Mouse (Mus musculus) adrenal gland, adult 10 weeks (tissue): ENCODE results near the gene Otop3. TPM values are rescaled to one million over a fixed set of nuclear protein-coding genes. Genes with fewer than 3 reads are reported as not detected.

ENCODE experiments used
- polyA plus RNA-seq: library from polyadenylated mRNA; stranded (reverse); fragments of 350-450 nt; fragmentation: Illumina TruSeq; extraction: RNeasy Lipid Tissue Mini Kit (QIAGEN cat#74804); gene quantifications from one replicate; pipeline ENCODE4 v1.2.3, GENCODE M21; 2014; ENCODE audit warnings: low read depth, low replicate concordance

Otop3 gene
- not detected for polyA plus RNA-seq

GRCm38 (mm10) chr11:115334531-115334930, at the start of gene Otop3:
TSS of gene Otop3 (plus strand) at chr11:115334731.

GRCm38 (mm10) chr11:115297214-115297826, 37.2 kb upstream of the Otop3 start, which contains the start of gene Fads6:
TSS of gene Fads6 (minus strand) at chr11:115297663.

GRCm38 (mm10) chr11:115306863-115307262, 27.7 kb upstream of the Otop3 start, which contains the start of gene Otop2:
TSS of gene Otop2 (plus strand) at chr11:115307163.

GRCm38 (mm10) chr11:115321906-115322693, 12.4 kb upstream of the Otop3 start, which contains the start of gene Ush1g:
TSS of gene Ush1g (minus strand) at chr11:115322041.

GRCm38 (mm10) chr11:115367395-115367944, 32.9 kb downstream of the Otop3 start, which contains the start of gene Hid1:
TSS of gene Hid1 (minus strand) at chr11:115367756.

GRCm38 (mm10) chr11:115381743-115382539, 47.4 kb downstream of the Otop3 start, which contains the start of gene Cdr2l:
TSS of gene Cdr2l (plus strand) at chr11:115381916.

Other genes starting within 250 kb of the Otop3 start
- 0.23 TPM for gene Rab37, start 243.3 kb upstream of the Otop3 start, polyA plus RNA-seq
- 0.93 TPM for gene Cd300lf, start 200.7 kb upstream of the Otop3 start, polyA plus RNA-seq
- gene Slc9a3r1, start 171.4 kb upstream of the Otop3 start, polyA plus RNA-seq: 3.4 TPM
- gene Tmem104, start 147.2 kb upstream of the Otop3 start, polyA plus RNA-seq: 1.3 TPM
- gene Nat9, start 146.9 kb upstream of the Otop3 start, polyA plus RNA-seq: 0.82 TPM
- gene Grin2c, start 67.5 kb upstream of the Otop3 start, polyA plus RNA-seq: not detected
- gene Fdxr, start 57.7 kb upstream of the Otop3 start, polyA plus RNA-seq: 73.6 TPM
- 35.8 TPM for gene Fads6, start 37.1 kb upstream of the Otop3 start, polyA plus RNA-seq
- gene Otop2, start 27.6 kb upstream of the Otop3 start, polyA plus RNA-seq: not detected
- gene Ush1g, start 12.7 kb upstream of the Otop3 start, polyA plus RNA-seq: not detected
- 6.2 TPM for gene Hid1, start 33.0 kb downstream of the Otop3 start, polyA plus RNA-seq
- 4.8 TPM for gene Cdr2l, start 47.2 kb downstream of the Otop3 start, polyA plus RNA-seq
- gene Mrpl58, start 69.0 kb downstream of the Otop3 start, polyA plus RNA-seq: 17.7 TPM
- gene Atp5h, start 85.2 kb downstream of the Otop3 start, polyA plus RNA-seq: 611 TPM
- 64.0 TPM for gene Kctd2, start 85.4 kb downstream of the Otop3 start, polyA plus RNA-seq
- not detected for gene Trim80, start 105.8 kb downstream of the Otop3 start, polyA plus RNA-seq
- gene Slc16a5, start 127.7 kb downstream of the Otop3 start, polyA plus RNA-seq: not detected
- 0.82 TPM for gene Armc7, start 140.9 kb downstream of the Otop3 start, polyA plus RNA-seq
- gene Nt5c, start 157.1 kb downstream of the Otop3 start, polyA plus RNA-seq: 4.6 TPM
- gene Jpt1, start 179.7 kb downstream of the Otop3 start, polyA plus RNA-seq: 14.9 TPM
- 1,647 TPM for gene Sumo2, start 201.5 kb downstream of the Otop3 start, polyA plus RNA-seq
- gene Nup85, start 229.7 kb downstream of the Otop3 start, polyA plus RNA-seq: 42.1 TPM